Mouse (Mus musculus) forebrain, embryonic 12.5 days (tissue): ENCODE measurements around the gene Atcay. TPM values are rescaled to one million over a fixed set of nuclear protein-coding genes. Genes with fewer than 3 reads are reported as not detected.
A peak's percentile ranks its signal among the peaks of the same experiment; 100 is the strongest.

Experiments
- ATAC-seq: fragments of 200-750 bp; cut with Nextera tagmentation; 2 replicates; pipeline ENCODE4 v1.8.0; 2017; ENCODE audit warnings: moderate TSS enrichment; ENCODE audit not compliant: low FRiP score
- H3K27ac ChIP-seq: fragments of 300-500 bp; sonication (generic); 2 replicates; pipeline ENCODE4 v1.5.1; 2016; ENCODE audit warnings: mild to moderate bottlenecking
- H3K27me3 ChIP-seq: fragments of 300-500 bp; sonication (generic); 2 replicates; pipeline ENCODE4 v1.6.1; 2016; ENCODE audit warnings: mild to moderate bottlenecking
- H3K36me3 ChIP-seq: fragments of 300-500 bp; sonication (generic); replicated peaks from 2 replicates; pipeline ENCODE4 v1.6.1; 2016; ENCODE audit warnings: mild to moderate bottlenecking
- H3K4me1 ChIP-seq: fragments of 300-500 bp; sonication (generic); 2 replicates; pipeline ENCODE4 v1.6.1; 2016
- H3K4me2 ChIP-seq: fragments of 300-500 bp; sonication (generic); 2 replicates; pipeline ENCODE4 v1.6.1; 2016; ENCODE audit warnings: mild to moderate bottlenecking, moderate library complexity
- H3K4me3 ChIP-seq: fragments of 300-500 bp; sonication (generic); replicated peaks from 2 replicates; pipeline ENCODE4 v1.5.1; 2016; ENCODE audit warnings: mild to moderate bottlenecking
- H3K9ac ChIP-seq: fragments of 300-500 bp; sonication (generic); 2 replicates; pipeline ENCODE4 v1.6.1; 2016; ENCODE audit warnings: mild to moderate bottlenecking
- H3K9me3 ChIP-seq: fragments of 300-500 bp; sonication (generic); 2 replicates; pipeline ENCODE4 v1.6.1; 2016
- WGBS: fragments of 180-500 bp; shearing (Covaris S2); methylation state at CpG from one replicate; pipeline ENCODE4 v1.1.7; 2016; 5-methylcytosine and 5-hydroxymethylcytosine counted together
- polyA plus RNA-seq: library from polyadenylated mRNA; unstranded; fragments of >200 nt; fragmentation: Nextera tagmentation; extraction: Ambion mirVana; gene quantifications from 2 replicates; pipeline ENCODE4 v1.2.1, GENCODE M21; 2016

Gene Atcay
- polyA plus RNA-seq, 1 experiment from 2014 or later, result 31.8 TPM

DNA sequence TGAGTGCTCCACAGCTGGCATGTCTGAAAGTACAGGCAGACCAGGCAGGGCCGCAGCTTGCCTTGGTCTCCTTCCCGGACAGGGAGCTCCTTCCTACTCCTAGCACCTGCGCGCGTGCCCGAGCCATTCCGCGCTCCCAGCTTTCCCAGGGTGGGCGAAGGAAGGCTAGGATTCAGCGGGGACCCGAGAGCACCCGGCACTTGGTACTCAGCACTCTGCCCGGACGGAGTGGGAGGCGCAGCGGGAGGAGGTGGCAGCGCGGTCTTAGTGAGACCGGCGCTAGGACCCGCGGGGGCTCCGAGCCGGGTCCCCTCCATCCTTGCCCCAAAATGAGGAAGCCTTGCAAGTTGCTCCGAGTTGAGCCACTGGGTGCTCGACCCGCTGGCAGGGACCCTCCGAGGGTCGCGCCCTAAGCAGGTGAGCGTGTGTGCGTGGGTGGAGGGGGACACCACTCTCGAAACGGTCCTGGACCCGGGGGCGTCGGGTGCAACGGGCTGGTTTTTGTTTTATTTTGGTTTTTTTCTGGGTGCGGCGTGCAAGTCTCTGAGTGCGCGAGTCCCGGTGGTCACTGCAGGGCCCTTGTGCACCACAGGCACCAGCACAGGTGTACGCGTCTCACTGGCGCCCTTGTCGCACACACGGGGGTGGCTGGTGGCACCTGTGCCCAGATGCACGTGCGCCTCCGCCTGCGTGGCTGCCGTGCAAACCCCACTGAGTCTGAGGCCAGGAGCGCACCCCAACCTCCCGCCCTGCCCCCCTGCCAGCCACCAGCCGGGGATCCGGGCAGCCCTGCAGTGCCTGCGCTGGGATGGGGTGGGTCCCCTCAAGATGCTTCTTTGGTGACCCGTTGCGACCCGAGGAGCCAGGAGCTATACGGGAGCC is 26.8 kb upstream of the Atcay start:
- Histone ChIP-seq H3K9ac (peak overlapping the region; percentile 61), H3K27me3 (peaks cover 76% of the 10 kb centered on the region), H3K27ac (no peak overlapping the region), H3K4me2 (peak overlapping the region; percentile 81), H3K4me1 (peaks cover 30% of the 10 kb centered on the region), H3K4me3 (peak overlapping the region; percentile 48), H3K36me3 (peaks cover 13% of the 10 kb centered on the region), H3K9me3 (no peaks in the 10 kb centered on the region; the same call in 1 of the 2 replicates)
- WGBS, result 1% methylated on average over 62 of the region's 62 CpGs
- no peak; the same call in 1 of the 2 replicates for ATAC-seq

DNA sequence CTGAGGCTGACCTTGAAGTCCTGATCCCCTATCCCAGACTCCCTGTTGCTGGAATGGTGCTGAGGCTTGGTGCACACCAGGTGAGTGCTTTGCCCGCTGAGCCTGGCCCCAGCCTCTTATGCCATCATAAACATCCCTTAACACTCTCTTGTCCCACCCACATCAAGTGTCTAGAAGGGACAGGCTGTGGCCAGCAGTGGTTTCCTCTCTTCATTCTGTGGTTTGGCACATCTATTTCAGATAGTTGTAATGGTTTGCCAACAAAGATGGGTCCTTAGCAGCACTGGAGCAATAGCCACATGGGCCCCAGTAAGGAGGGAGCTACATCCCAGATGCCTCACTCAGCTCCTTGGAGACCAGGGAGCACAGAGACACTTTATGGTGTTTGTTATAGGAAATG is 24.3 kb upstream of the Atcay start:
- Histone ChIP-seq H3K9me3 (no peaks in the 10 kb centered on the region), H3K36me3 (no peaks in the 10 kb centered on the region), H3K27me3 (peaks cover 91% of the 10 kb centered on the region), H3K4me2 (no peak overlapping the region), H3K4me1 (peaks cover 29% of the 10 kb centered on the region), H3K4me3 (no peak overlapping the region), H3K27ac (no peak overlapping the region), H3K9ac (no peak overlapping the region)
- ATAC-seq, result no peak
- WGBS, result 59% methylated on average over 1 of the region's 1 CpGs

DNA sequence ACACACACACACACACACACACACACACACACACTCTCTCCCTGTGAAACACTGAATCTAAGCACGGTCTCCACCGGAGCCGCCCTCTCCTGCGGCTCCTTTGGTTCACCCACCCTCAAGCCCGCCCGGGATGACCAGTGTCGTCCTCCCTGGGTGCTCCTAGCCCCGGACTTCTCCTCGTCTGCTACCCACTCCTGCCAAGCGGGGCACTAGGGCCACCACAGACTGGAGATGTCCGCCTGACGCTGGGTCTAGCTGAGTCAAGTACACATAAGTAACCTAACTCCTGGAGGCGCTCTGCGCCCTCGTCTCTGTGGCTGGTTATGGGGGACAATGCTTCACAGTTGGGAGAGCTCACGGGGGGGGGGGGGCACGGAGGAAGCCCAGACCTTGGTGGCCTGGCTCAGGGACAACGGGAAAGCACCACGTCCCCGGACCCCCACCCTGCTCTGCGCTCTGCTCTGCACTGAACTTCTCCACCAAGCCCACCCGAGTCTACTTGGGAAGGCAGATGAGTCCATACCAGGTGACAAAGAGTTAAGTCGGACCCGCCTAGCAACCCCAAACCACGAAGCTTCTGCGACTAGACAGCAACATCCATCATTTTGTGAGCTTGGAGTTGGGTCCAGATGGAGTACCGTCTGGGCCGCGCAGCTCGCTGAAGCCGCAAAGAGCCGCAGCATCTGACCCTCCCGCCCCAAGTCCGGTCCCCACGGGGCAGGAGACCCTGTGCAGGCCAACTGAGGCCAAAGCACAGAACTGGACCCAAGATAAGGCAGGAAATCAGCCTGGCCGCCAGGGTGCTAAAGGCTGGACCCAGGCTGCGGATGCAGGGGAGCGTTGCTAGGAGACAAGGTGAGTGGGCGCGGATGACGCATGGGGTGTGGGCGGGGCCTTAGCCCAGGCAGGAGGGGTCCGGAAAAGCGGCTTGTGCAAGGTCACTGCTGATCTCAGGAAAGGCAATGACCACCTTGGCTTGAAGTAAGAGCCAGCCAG is 22.1 kb upstream of the Atcay start, which contains the start of gene Matk:
TSS of gene Matk (plus strand) at position 512 of the 996 bp plus-strand sequence.
- Histone ChIP-seq H3K36me3 (no peaks in the 10 kb centered on the region), H3K4me1 (peaks cover 16% of the 10 kb centered on the region), H3K27me3 (peaks cover 69% of the 10 kb centered on the region), H3K4me3 (peak within 1 kb of the TSS; percentile 27), H3K4me2 (peak within 1 kb of the TSS; percentile 49), H3K27ac (no peak within 1 kb of the TSS), H3K9ac (no peak within 1 kb of the TSS; the same call in 1 of the 2 replicates), H3K9me3 (no peaks in the 10 kb centered on the region)
- peak; percentile 67 for ATAC-seq
- 7% methylated on average over 44 of the region's 44 CpGs for WGBS

DNA sequence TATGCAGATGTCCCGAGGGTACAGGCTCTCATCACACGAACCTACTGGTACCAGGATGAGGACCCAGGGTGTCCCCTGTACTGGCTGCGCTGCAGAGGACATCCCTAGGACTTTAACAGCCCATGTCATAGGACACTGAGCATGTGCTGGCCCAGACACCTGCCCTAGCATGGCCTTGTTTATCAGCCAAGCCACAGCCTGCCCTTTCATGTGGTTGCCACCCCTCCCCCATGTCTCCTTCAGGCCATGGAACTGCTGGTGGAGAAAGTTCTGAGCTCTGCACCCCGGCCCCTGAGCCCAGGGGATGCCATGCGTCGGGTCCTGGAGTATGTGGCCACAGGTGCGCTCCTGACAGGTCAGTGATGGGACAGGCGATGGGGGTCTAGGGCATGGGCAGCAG is 18.8 kb upstream of the Atcay start:
- peaks cover 42% of the 10 kb centered on the region for H3K27me3 ChIP-seq

DNA sequence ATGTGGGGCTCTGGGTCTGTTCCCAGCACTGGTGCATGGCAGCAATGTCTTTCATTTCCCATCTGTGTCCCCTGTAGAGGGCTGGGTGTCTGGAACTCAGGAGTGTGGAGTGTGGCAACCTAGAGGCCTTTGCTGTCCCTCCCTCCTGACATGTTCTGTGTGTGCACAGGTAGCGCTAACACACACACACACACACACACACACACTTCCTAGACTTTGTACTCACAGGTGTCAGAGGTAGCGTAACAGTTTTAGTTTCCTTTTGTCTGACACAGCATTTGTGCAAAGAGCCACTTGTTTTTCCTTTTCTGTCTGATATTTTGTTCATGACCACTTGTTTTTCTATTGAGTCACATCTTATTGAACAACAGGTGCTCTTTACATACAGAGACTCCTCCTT is 17.2 kb upstream of the Atcay start:
- Histone ChIP-seq H3K4me3 (no peak overlapping the region), H3K4me1 (peaks cover 13% of the 10 kb centered on the region), H3K27me3 (peaks cover 41% of the 10 kb centered on the region), H3K36me3 (no peaks in the 10 kb centered on the region), H3K4me2 (no peak overlapping the region), H3K27ac (no peak overlapping the region), H3K9me3 (no peaks in the 10 kb centered on the region), H3K9ac (no peak overlapping the region)
- WGBS, result 86% methylated on average over 2 of the region's 2 CpGs
- ATAC-seq, result no peak

More for the DNA sequence above, 18.8 kb upstream of the Atcay start:
- no peaks in the 10 kb centered on the region for H3K9me3 ChIP-seq
- no peaks in the 10 kb centered on the region for H3K36me3 ChIP-seq
- 77% methylated on average over 8 of the region's 8 CpGs for WGBS
- ATAC-seq, result no peak
- peaks cover 15% of the 10 kb centered on the region for H3K4me1 ChIP-seq
- no peak overlapping the region for H3K27ac ChIP-seq
- no peak overlapping the region for H3K4me2 ChIP-seq
- no peak overlapping the region for H3K4me3 ChIP-seq
- H3K9ac ChIP-seq, result no peak overlapping the region

DNA sequence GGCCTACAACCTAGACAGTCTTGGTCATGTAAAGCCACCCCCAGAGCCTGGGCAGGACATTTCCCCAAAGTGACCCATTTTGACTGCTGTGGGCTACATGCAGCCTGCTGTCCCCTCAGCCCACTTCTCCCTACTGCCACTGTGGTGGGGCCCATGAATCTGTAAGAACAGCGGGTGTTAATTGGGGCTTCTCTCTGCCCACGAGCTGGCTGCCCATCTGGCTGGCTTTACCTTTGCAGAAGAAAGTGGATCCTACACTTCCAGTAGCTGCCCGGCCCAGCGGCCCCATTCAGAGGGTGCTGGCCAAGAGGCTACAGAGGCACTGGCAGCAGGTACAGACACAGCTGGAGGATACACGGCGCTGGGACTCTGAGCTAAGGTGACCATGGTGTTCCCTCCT is 14.5 kb upstream of the Atcay start:
- H3K27ac ChIP-seq, result no peak overlapping the region
- no peak overlapping the region for H3K4me3 ChIP-seq
- no peak for ATAC-seq
- peaks cover 7% of the 10 kb centered on the region; the same call in 1 of the 2 replicates for H3K4me1 ChIP-seq
- no peaks in the 10 kb centered on the region for H3K9me3 ChIP-seq
- no peak overlapping the region for H3K4me2 ChIP-seq
- H3K27me3 ChIP-seq, result peaks cover 37% of the 10 kb centered on the region
- no peak overlapping the region; the same call in 1 of the 2 replicates for H3K9ac ChIP-seq
- WGBS, result 84% methylated on average over 6 of the region's 6 CpGs
- H3K36me3 ChIP-seq, result no peaks in the 10 kb centered on the region

DNA sequence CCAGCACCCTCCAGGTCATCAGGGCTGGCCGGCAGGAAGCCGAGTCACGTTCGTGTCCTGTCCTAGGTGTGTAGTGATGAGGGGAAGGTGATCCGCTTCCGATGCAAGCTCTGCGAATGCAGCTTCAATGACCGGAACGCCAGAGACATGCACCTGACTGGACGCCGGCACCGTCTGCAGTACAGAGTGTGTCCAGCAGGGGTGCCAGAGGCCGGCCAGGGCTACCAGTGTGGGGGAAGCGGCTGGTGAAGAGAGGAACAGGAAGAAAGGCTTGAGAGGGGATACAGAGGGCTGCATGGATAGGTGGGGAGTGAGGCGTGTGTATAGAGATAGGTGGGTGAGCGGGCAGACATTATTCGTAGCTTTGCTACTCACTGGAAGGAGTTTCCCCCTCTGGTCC is 14.0 kb upstream of the Atcay start:
- Histone ChIP-seq H3K9ac (no peak overlapping the region; the same call in 1 of the 2 replicates), H3K27ac (no peak overlapping the region), H3K4me2 (peak overlapping the region; percentile 25; the same call in 1 of the 2 replicates), H3K27me3 (peaks cover 43% of the 10 kb centered on the region), H3K9me3 (no peaks in the 10 kb centered on the region), H3K4me1 (peaks cover 13% of the 10 kb centered on the region), H3K4me3 (0 out of 2 replicates have a peak overlapping the region, but pooled peaks have one; percentile 4), H3K36me3 (no peaks in the 10 kb centered on the region)
- WGBS, result 8% methylated on average over 17 of the region's 17 CpGs
- peak; percentile 79 for ATAC-seq

DNA sequence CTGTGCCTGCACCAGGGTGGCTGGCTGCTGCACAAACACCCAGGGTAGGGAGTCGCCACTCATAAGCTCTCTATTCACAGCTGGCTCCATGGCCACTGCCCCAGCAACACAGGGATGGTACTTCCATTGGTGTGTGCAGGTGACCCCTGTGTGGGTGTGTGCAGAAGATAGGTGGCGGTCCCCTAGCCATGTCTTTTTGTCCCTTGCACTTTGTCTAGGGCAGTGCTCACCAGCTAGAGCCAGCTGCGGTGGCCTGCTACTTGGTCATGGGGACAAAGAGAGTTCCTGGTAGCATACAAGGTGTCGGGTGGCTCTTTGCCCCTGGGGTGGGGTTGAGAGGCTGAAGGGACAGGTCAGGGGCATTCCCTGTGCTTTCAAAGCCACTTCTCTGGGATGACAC is 13.5 kb upstream of the Atcay start:
- peak; percentile 5; the same call in 1 of the 2 replicates for ATAC-seq
- Histone ChIP-seq H3K27me3 (peaks cover 47% of the 10 kb centered on the region), H3K9me3 (no peaks in the 10 kb centered on the region), H3K4me1 (peaks cover 17% of the 10 kb centered on the region), H3K4me3 (no peak overlapping the region), H3K27ac (no peak overlapping the region), H3K36me3 (no peaks in the 10 kb centered on the region), H3K9ac (no peak overlapping the region), H3K4me2 (peak overlapping the region; percentile 25; the same call in 1 of the 2 replicates)
- 75% methylated on average over 4 of the region's 4 CpGs for WGBS

DNA sequence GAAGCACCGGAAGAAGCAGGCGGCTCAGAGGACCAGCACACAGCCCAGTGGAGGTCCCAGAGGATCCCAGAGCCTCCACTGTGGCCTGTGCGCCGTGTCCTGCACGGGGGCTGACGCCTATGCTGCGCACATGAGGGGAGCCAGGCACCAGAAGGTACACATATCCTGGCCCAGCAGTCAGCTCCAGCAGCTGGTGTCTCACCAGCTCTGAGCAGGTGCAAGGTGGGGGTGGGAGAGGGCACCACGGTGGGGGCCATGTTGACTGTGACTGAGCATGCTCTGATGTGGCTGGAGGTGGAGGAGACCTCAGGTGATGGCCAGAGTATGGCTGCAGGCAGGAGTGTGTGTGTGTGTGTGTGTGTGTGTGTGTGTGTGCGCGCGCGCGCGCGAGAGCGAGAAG is 11.4 kb upstream of the Atcay start:
- Histone ChIP-seq H3K4me3 (no peak overlapping the region), H3K36me3 (no peaks in the 10 kb centered on the region; the same call in 1 of the 2 replicates), H3K27ac (no peak overlapping the region), H3K27me3 (peaks cover 61% of the 10 kb centered on the region), H3K4me1 (peaks cover 23% of the 10 kb centered on the region), H3K9ac (no peak overlapping the region), H3K4me2 (no peak overlapping the region), H3K9me3 (no peaks in the 10 kb centered on the region)
- no peak for ATAC-seq
- WGBS, result 92% methylated on average over 16 of the region's 16 CpGs

DNA sequence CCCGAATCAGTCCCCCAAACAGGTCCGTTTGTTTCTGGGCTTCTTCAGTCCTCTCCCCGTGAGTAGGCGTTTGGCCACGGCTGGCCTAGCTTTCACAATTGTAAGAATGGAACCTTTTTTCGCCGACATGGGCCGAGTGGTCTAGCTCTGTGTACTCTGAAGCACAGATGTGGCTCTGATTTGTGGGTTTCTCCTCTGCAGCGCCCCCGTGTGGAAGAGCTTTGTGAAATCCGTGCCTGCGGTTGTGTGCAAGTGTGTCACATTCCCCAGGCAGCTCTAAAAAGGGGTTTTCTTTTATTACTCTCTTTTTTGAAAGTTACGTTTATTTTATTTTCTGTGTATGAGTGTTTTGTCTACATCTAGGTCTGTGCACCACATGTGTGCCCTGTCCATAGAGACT is 10.2 kb upstream of the Atcay start:
- WGBS, result 17% methylated on average over 13 of the region's 13 CpGs
- ATAC-seq, result no peak

DNA sequence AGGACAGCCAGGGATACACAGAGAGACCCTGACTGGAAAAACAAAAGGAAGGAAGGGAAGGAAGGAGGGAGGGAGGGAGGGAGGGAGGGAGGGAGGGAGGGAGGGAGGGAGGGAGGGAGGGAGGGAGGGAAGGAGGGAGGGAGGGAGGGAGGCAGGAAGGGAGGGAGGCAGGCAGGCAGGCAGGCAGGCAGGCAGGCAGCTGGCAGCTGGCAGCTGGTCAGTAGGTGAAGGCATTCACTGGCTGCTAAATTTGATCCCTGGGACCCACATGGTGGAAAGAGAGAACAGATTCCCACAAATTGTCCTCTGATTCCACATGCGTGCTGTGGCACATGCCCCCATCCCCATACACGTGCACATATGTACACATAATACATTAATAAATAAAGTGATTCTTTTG is 8.0 kb upstream of the Atcay start:
- H3K9ac ChIP-seq, result no peak overlapping the region
- ATAC-seq, result no peak
- H3K4me3 ChIP-seq, result no peak overlapping the region
- H3K27ac ChIP-seq, result no peak overlapping the region
- 81% methylated on average over 2 of the region's 2 CpGs for WGBS
- no peaks in the 10 kb centered on the region; the same call in 1 of the 2 replicates for H3K36me3 ChIP-seq
- no peak overlapping the region for H3K4me2 ChIP-seq
- peaks cover 20% of the 10 kb centered on the region for H3K4me1 ChIP-seq
- no peaks in the 10 kb centered on the region for H3K9me3 ChIP-seq
- peaks cover 51% of the 10 kb centered on the region for H3K27me3 ChIP-seq

More for the DNA sequence above, 10.2 kb upstream of the Atcay start:
- H3K27me3 ChIP-seq, result peaks cover 61% of the 10 kb centered on the region
- H3K9ac ChIP-seq, result no peak overlapping the region
- H3K27ac ChIP-seq, result no peak overlapping the region
- peaks cover 23% of the 10 kb centered on the region for H3K4me1 ChIP-seq
- no peaks in the 10 kb centered on the region; the same call in 1 of the 2 replicates for H3K36me3 ChIP-seq
- H3K4me2 ChIP-seq, result no peak overlapping the region
- no peaks in the 10 kb centered on the region for H3K9me3 ChIP-seq
- no peak overlapping the region for H3K4me3 ChIP-seq
